Mouse (Mus musculus) spleen, adult 2 months (tissue): ENCODE results near the gene Epp13.

ENCODE experiments used
- CTCF ChIP-seq: fragments of 200-500 bp; IDR thresholded peaks from 2 replicates; pipeline ENCODE4 v1.5.1; 2011; ENCODE audit warnings: mild to moderate bottlenecking, inconsistent platforms; ENCODE audit not compliant: insufficient read depth, insufficient read length, insufficient replicate concordance; ENCODE audit errors: extremely low read depth
- POLR2A ChIP-seq: fragments of 200-500 bp; IDR thresholded peaks from 2 replicates; pipeline ENCODE4 v1.6.1; 2011; ENCODE audit warnings: low read depth, low read length, inconsistent platforms

DNA sequence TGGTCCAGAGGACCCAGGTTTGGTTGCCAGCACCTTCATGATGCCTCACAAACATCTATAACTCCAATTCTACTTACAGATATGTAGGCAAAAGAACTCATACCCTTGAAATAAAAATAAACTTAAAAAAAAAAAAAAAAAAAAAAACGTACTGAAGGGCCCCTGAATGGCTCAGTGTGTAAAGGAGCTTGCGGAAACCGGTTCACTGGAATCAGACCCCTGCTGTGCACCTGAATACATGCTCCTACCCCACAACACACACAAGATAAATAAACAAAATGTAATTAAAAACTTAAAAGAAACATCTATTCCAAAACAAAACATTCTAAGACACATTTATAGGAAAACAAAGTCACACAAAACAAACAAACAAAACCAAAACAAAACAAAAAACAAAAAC lies 32.4 kb upstream of the Epp13 start:
- TF ChIP-seq CTCF (no peak), POLR2A (no peak)
